Mouse (Mus musculus) embryonic facial prominence, embryonic 15.5 days (tissue): ENCODE measurements around the gene Cdk14. TPM values are rescaled to one million over a fixed set of nuclear protein-coding genes. Genes with fewer than 3 reads are reported as not detected.

Source experiments
- ATAC-seq: fragments of 200-750 bp; cut with Nextera tagmentation; 2 replicates; pipeline ENCODE4 v1.8.0; 2017; ENCODE audit warnings: low read depth, moderate TSS enrichment; ENCODE audit not compliant: insufficient number of reproducible peaks, low FRiP score, low TSS enrichment
- H3K27ac ChIP-seq: fragments of 300-500 bp; sonication (generic); replicated peaks from 2 replicates; pipeline ENCODE4 v1.5.1; 2015; ENCODE audit warnings: mild to moderate bottlenecking, inconsistent platforms
- H3K27me3 ChIP-seq: fragments of 300-500 bp; sonication (generic); 2 replicates; pipeline ENCODE4 v1.6.1; 2015; ENCODE audit warnings: inconsistent platforms
- H3K36me3 ChIP-seq: fragments of 300-500 bp; sonication (generic); 2 replicates; pipeline ENCODE4 v1.6.1; 2015; ENCODE audit warnings: mild to moderate bottlenecking, inconsistent platforms
- H3K4me1 ChIP-seq: fragments of 300-500 bp; sonication (generic); 2 replicates; pipeline ENCODE4 v1.6.1; 2015; ENCODE audit warnings: inconsistent platforms
- H3K4me2 ChIP-seq: fragments of 300-500 bp; sonication (generic); replicated peaks from 2 replicates; pipeline ENCODE4 v1.6.1; 2015; ENCODE audit warnings: mild to moderate bottlenecking, inconsistent platforms
- H3K4me3 ChIP-seq: fragments of 300-500 bp; sonication (generic); replicated peaks from 2 replicates; pipeline ENCODE4 v1.5.1; 2015; ENCODE audit warnings: mild to moderate bottlenecking, inconsistent platforms
- H3K9ac ChIP-seq: fragments of 300-500 bp; sonication (generic); 2 replicates; pipeline ENCODE4 v1.6.1; 2015; ENCODE audit warnings: inconsistent platforms
- H3K9me3 ChIP-seq: fragments of 300-500 bp; sonication (generic); replicated peaks from 2 replicates; pipeline ENCODE4 v1.6.1; 2016; ENCODE audit warnings: inconsistent platforms
- WGBS: fragments of 180-500 bp; shearing (Covaris S2); methylation state at CpG from one replicate; pipeline ENCODE4 v1.1.7; 2015; 5-methylcytosine and 5-hydroxymethylcytosine counted together
- polyA plus RNA-seq: library from polyadenylated mRNA; unstranded; fragments of >200 nt; fragmentation: Nextera tagmentation; extraction: Ambion mirVana; gene quantifications from 2 replicates; pipeline ENCODE4 v1.2.1, GENCODE M21; 2015

Gene Cdk14
- polyA plus RNA-seq, 1 experiment from 2014 or later = 24.5 TPM

DNA sequence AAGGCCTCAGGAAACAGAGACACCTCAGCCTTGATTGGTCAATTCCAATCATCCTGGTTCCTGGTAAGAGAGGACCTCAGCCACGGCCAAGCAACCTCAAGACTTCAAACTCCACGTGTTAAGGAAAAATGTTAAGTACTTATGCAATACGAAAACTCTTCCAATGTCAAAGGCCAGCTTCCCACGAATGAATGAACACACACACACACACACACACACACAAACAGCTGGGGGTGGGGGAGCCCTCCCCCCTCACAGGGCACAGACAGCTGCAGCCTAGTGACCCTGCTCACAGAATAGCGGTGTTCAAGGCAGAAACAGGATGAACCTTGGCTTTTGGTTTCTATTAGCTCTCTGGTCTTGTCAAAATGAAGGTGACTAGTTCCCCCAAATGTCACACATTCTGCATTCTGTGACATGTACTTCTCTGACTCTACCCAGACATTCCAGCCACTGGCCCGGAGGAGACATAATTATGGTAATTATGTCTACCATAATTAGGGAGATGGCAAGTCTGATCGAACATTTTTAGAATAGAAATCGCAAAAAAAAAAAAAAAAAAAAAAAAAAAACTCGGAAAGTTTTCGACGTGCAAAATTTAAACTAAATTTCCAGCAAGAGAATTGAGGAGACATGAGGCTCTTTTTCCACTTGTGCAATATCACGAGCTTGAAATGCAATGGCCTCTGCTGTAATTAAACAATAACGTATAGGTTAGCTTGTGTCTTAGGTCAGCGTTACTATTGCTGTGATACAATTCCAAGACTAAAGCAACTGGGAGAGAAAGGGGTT lies 54.6 kb downstream of the Cdk14 start:
- H3K27ac ChIP-seq = no peak overlapping the region
- H3K36me3 ChIP-seq = peaks cover 12% of the 10 kb centered on the region; the same call in 1 of the 2 replicates
- no peaks in the 10 kb centered on the region for H3K9me3 ChIP-seq
- no peak overlapping the region for H3K4me3 ChIP-seq
- no peaks in the 10 kb centered on the region for H3K27me3 ChIP-seq
- ATAC-seq = no peak
- H3K9ac ChIP-seq = no peak overlapping the region
- no peaks in the 10 kb centered on the region for H3K4me1 ChIP-seq
- WGBS = 63% methylated on average over 14 of the region's 14 CpGs
- no peak overlapping the region for H3K4me2 ChIP-seq

GRCm38 (mm10) chr5:5361684-5362083 lies 58.4 kb downstream of the Cdk14 start:
- ATAC-seq = no peak
- Histone ChIP-seq H3K9me3 (no peaks in the 10 kb centered on the region), H3K4me2 (no peak overlapping the region), H3K36me3 (no peaks in the 10 kb centered on the region), H3K9ac (no peak overlapping the region), H3K27ac (no peak overlapping the region), H3K4me1 (no peaks in the 10 kb centered on the region), H3K4me3 (no peak overlapping the region), H3K27me3 (no peaks in the 10 kb centered on the region)
- 89% methylated on average over 3 of the region's 3 CpGs for WGBS

DNA sequence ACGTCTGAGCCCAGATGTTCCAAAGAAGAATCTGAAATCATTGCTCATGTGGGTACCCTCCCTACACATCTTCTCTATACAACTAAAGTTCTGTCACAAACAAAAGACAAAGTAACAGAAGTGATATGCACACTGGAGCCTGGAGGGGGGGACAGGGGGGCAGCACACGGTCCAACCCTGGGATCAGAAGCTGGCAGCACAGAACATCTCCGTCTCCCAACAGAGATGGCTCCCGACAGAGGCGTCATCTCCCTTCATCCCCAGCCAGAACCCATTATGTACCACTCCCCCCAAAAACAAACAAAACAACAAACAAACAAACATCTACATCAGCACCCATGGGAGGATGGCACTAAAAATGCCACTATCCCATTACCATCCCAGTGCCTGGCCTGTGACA lies 59.8 kb downstream of the Cdk14 start:
- H3K9ac ChIP-seq = no peak overlapping the region
- WGBS = 83% methylated on average over 5 of the region's 5 CpGs
- no peak for ATAC-seq
- no peaks in the 10 kb centered on the region for H3K9me3 ChIP-seq
- no peaks in the 10 kb centered on the region for H3K36me3 ChIP-seq
- no peak overlapping the region for H3K4me3 ChIP-seq
- H3K27me3 ChIP-seq = no peaks in the 10 kb centered on the region
- no peak overlapping the region for H3K27ac ChIP-seq
- H3K4me1 ChIP-seq = no peaks in the 10 kb centered on the region
- no peak overlapping the region for H3K4me2 ChIP-seq

GRCm38 (mm10) chr5:5359915-5360314 lies 60.2 kb downstream of the Cdk14 start:
- Histone ChIP-seq H3K4me2 (no peak overlapping the region), H3K4me1 (no peaks in the 10 kb centered on the region), H3K9me3 (no peaks in the 10 kb centered on the region), H3K27ac (no peak overlapping the region), H3K9ac (no peak overlapping the region), H3K27me3 (no peaks in the 10 kb centered on the region), H3K4me3 (no peak overlapping the region), H3K36me3 (no peaks in the 10 kb centered on the region)
- WGBS = 57% methylated on average over 3 of the region's 3 CpGs
- no peak for ATAC-seq

DNA sequence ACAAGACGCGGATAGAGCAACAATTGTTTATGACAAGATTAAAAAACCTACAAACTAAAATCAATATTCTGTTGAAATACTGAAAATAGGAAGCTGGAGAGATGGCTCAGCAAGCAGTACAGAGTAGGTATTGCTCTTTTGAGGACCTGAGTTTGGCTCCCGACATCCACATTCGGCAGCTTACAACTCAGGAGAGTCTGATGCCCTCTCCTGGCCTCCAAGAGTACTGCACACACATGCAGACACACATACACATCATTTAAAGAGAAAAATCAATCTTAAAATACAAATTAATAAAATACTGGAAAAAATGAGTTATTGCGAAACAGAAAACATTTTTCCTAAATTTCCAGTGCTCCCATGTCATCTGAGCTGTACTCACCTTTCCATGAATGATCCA lies 60.7 kb downstream of the Cdk14 start:
- ATAC-seq = no peak
- WGBS = 96% methylated on average over 5 of the region's 5 CpGs
- Histone ChIP-seq H3K4me2 (no peak overlapping the region), H3K27me3 (no peaks in the 10 kb centered on the region), H3K9me3 (no peaks in the 10 kb centered on the region), H3K27ac (no peak overlapping the region), H3K9ac (no peak overlapping the region), H3K4me3 (no peak overlapping the region), H3K4me1 (no peaks in the 10 kb centered on the region), H3K36me3 (no peaks in the 10 kb centered on the region)

DNA sequence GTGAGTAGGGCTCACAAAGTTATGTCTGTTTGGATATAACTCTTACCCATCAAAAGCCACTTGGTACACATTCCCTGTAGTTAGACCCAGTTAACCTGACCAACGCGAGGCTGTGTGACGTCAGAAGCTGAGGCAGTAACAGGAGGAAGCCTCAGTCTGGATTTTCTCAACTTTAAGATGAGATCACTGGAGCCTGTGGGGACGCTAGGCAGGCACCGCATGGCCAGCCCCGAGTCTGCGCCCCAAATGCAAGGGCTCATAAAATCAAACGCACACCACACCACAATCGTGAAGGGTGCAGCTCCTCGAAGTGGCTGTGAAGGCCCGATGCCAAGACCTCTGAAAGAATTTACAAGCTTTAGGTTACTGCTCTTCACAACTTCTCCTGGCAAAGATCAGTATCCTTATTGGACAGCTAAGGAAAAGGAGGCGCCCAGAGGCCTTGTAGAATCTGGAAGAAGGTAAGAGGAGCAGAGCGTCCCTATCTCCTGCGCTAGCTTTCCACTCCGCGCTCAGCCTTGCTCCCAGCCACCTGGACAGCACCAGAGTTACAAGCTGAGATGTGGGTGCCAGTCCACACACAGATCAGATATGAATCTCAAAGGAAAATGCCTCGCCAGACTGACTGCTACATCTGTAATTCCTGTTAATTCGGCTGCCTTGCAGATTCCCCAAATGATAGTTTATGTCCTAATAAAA lies 61.9 kb downstream of the Cdk14 start:
- H3K4me3 ChIP-seq = no peak overlapping the region
- no peak overlapping the region for H3K4me2 ChIP-seq
- WGBS = 77% methylated on average over 18 of the region's 18 CpGs
- H3K9ac ChIP-seq = no peak overlapping the region
- H3K4me1 ChIP-seq = no peaks in the 10 kb centered on the region
- no peaks in the 10 kb centered on the region for H3K9me3 ChIP-seq
- no peak for ATAC-seq
- H3K36me3 ChIP-seq = no peaks in the 10 kb centered on the region
- H3K27me3 ChIP-seq = no peaks in the 10 kb centered on the region
- H3K27ac ChIP-seq = no peak overlapping the region

GRCm38 (mm10) chr5:5354684-5355368 lies 65.3 kb downstream of the Cdk14 start:
- Histone ChIP-seq H3K4me2 (no peak overlapping the region), H3K9me3 (no peaks in the 10 kb centered on the region), H3K27ac (no peak overlapping the region), H3K9ac (no peak overlapping the region), H3K4me1 (no peaks in the 10 kb centered on the region), H3K27me3 (no peaks in the 10 kb centered on the region), H3K36me3 (no peaks in the 10 kb centered on the region), H3K4me3 (no peak overlapping the region)
- 33% methylated on average over 5 of the region's 5 CpGs for WGBS
- no peak for ATAC-seq

GRCm38 (mm10) chr5:5353946-5354345 lies 66.2 kb downstream of the Cdk14 start:
- no peaks in the 10 kb centered on the region for H3K27me3 ChIP-seq
- no peaks in the 10 kb centered on the region for H3K4me1 ChIP-seq
- H3K4me3 ChIP-seq = no peak overlapping the region
- H3K4me2 ChIP-seq = no peak overlapping the region
- ATAC-seq = no peak
- no peak overlapping the region for H3K27ac ChIP-seq
- H3K9me3 ChIP-seq = no peaks in the 10 kb centered on the region
- H3K36me3 ChIP-seq = no peaks in the 10 kb centered on the region
- WGBS = 20% methylated on average over 1 of the region's 1 CpGs
- H3K9ac ChIP-seq = no peak overlapping the region

DNA sequence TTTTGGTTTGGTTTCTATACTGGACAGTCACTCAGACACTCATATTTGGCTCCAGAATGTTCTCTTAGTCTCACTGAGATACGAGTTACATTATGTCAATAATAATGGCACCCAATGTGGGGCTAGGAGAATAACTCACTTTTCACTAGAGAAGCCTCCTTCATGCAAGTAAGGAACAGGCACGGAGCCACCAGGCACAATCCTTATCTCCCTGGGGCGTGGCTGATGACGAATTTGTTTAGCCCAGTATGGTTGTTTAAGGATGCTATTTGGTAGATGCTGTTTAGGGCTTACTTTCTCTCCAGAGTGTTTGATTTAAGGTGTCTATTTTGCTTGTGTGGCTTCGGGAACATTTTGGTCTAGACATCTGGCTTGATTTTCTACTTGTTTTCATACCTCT lies 75.5 kb downstream of the Cdk14 start:
- no peak overlapping the region for H3K4me2 ChIP-seq
- no peaks in the 10 kb centered on the region for H3K27me3 ChIP-seq
- H3K9ac ChIP-seq = no peak overlapping the region
- no peak for ATAC-seq
- no peak overlapping the region for H3K27ac ChIP-seq
- H3K36me3 ChIP-seq = no peaks in the 10 kb centered on the region
- 73% methylated on average over 5 of the region's 5 CpGs for WGBS
- H3K9me3 ChIP-seq = no peaks in the 10 kb centered on the region
- H3K4me1 ChIP-seq = peaks cover 18% of the 10 kb centered on the region
- no peak overlapping the region for H3K4me3 ChIP-seq

GRCm38 (mm10) chr5:5343741-5344140 lies 76.4 kb downstream of the Cdk14 start:
- H3K27me3 ChIP-seq = no peaks in the 10 kb centered on the region
- H3K9me3 ChIP-seq = no peaks in the 10 kb centered on the region
- H3K4me3 ChIP-seq = no peak overlapping the region
- no peak overlapping the region for H3K9ac ChIP-seq
- no peak overlapping the region for H3K4me2 ChIP-seq
- 87% methylated on average over 2 of the region's 2 CpGs for WGBS
- H3K4me1 ChIP-seq = peaks cover 18% of the 10 kb centered on the region
- ATAC-seq = no peak
- 0 out of 2 replicates have a peak overlapping the region, but pooled peaks have one; percentile 39 for H3K27ac ChIP-seq
- no peaks in the 10 kb centered on the region for H3K36me3 ChIP-seq

GRCm38 (mm10) chr5:5343267-5343666 lies 76.8 kb downstream of the Cdk14 start:
- H3K27me3 ChIP-seq = no peaks in the 10 kb centered on the region
- H3K27ac ChIP-seq = 0 out of 2 replicates have a peak overlapping the region, but pooled peaks have one; percentile 39
- WGBS = 35% methylated on average over 2 of the region's 2 CpGs
- no peak overlapping the region for H3K4me2 ChIP-seq
- no peaks in the 10 kb centered on the region for H3K36me3 ChIP-seq
- ATAC-seq = peak; percentile 69; the same call in 1 of the 2 replicates
- H3K9ac ChIP-seq = no peak overlapping the region
- no peak overlapping the region for H3K4me3 ChIP-seq
- no peaks in the 10 kb centered on the region for H3K9me3 ChIP-seq
- peaks cover 18% of the 10 kb centered on the region for H3K4me1 ChIP-seq
